Mouse (Mus musculus) heart, embryonic 11.5 days (tissue): ENCODE measurements around the gene Lrpap1. TPM values are rescaled to one million over a fixed set of nuclear protein-coding genes. Genes with fewer than 3 reads are reported as not detected.

ENCODE experiments used
- ATAC-seq: fragments of 200-750 bp; cut with Nextera tagmentation; replicated peaks from 2 replicates; pipeline ENCODE4 v1.8.0; 2017; ENCODE audit warnings: moderate library complexity; ENCODE audit not compliant: insufficient number of reproducible peaks, low FRiP score, low TSS enrichment
- H3K27ac ChIP-seq: fragments of 300-500 bp; sonication (generic); 2 replicates; pipeline ENCODE4 v1.5.1; 2014; ENCODE audit warnings: mild to moderate bottlenecking, low read depth, low read length
- H3K27me3 ChIP-seq: fragments of 300-500 bp; sonication (generic); 2 replicates; pipeline ENCODE4 v1.6.1; 2014; ENCODE audit warnings: mild to moderate bottlenecking, low read length, mixed read lengths; ENCODE audit not compliant: control insufficient read depth, insufficient read depth
- H3K36me3 ChIP-seq: fragments of 300-500 bp; sonication (generic); 2 replicates; pipeline ENCODE4 v1.6.1; 2014; ENCODE audit warnings: mild to moderate bottlenecking, low read length, moderate library complexity, mixed read lengths; ENCODE audit not compliant: control insufficient read depth, insufficient read depth
- H3K4me1 ChIP-seq: fragments of 300-500 bp; sonication (generic); 2 replicates; pipeline ENCODE4 v1.6.1; 2014; ENCODE audit warnings: low read length; ENCODE audit not compliant: control insufficient read depth, insufficient read depth
- H3K4me2 ChIP-seq: fragments of 300-500 bp; sonication (generic); 2 replicates; pipeline ENCODE4 v1.6.1; 2014; ENCODE audit warnings: mild to moderate bottlenecking, moderate library complexity
- H3K4me3 ChIP-seq: fragments of 300-500 bp; sonication (generic); 2 replicates; pipeline ENCODE4 v1.5.1; 2014; ENCODE audit warnings: low read depth, low read length
- H3K9ac ChIP-seq: fragments of 300-500 bp; sonication (generic); 2 replicates; pipeline ENCODE4 v1.6.1; 2014; ENCODE audit warnings: mild to moderate bottlenecking, low read depth, low read length, moderate library complexity
- H3K9me3 ChIP-seq: fragments of 300-500 bp; sonication (generic); replicated peaks from 2 replicates; pipeline ENCODE4 v1.6.1; 2016; ENCODE audit warnings: low read length; ENCODE audit not compliant: control insufficient read depth
- WGBS: fragments of 180-500 bp; shearing (Covaris S2); extraction: QIAGEN DNeasy Blood & Tissue Kit; methylation state at CpG from one replicate; pipeline ENCODE4 v1.1.7; 2014; ENCODE audit not compliant: insufficient replicate concordance; 5-methylcytosine and 5-hydroxymethylcytosine counted together
- polyA plus RNA-seq: library from polyadenylated mRNA; unstranded; fragments of >200 nt; fragmentation: Nextera tagmentation; extraction: Ambion mirVana; gene quantifications from 2 replicates; pipeline ENCODE4 v1.2.1, GENCODE M21; 2014

Lrpap1 gene
- polyA plus RNA-seq, 1 experiment from 2014 or later: 130 TPM

DNA sequence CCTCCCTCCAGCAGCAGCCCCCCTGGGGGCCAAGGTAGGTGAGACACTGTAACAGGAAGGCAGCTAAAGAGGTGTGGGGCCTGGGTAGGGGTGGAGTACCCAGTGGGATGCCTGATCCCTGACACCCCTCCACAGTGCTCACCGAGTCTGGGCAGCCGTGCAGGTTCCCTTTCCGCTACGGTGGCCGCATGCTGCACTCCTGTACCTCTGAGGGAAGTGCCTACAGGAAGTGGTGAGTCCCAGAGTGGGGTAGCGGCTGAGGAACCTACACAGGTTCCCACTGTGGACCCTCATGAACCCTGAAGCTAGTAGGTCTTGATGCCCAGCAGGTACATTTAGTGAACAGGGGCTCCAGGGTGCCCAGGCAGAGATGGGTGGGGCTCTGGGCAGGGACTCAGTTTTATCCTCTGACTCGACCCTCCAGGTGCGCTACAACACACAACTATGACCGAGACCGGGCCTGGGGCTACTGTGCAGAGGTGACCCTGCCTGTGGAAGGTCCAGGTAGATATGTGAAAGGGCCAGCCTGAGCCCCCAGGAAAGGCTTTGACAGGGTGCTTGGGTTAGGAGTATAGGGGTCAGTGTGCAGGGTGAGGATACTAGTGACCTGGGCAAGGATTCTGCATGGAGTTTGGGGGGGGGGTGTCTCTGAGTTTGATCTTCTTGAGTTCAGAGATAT is 63.0 kb downstream of the Lrpap1 start:
- Histone ChIP-seq H3K4me2 (no peak overlapping the region), H3K36me3 (no peaks in the 10 kb centered on the region; the same call in 1 of the 2 replicates), H3K4me1 (no peaks in the 10 kb centered on the region), H3K27me3 (0 out of 2 replicates have a peak, but pooled peaks cover 2% of the 10 kb centered on the region), H3K27ac (no peak overlapping the region), H3K4me3 (no peak overlapping the region), H3K9me3 (no peaks in the 10 kb centered on the region), H3K9ac (no peak overlapping the region)
- 52% methylated on average over 10 of the region's 10 CpGs for WGBS
- ATAC-seq: no peak

Other genes starting within 250 kb of the Lrpap1 start
- gene Msantd1, start 197.8 kb downstream of the Lrpap1 start, polyA plus RNA-seq: 0.42 and 0.97 TPM in 2 replicates
- gene Rgs12, start 156.3 kb downstream of the Lrpap1 start, polyA plus RNA-seq: 25.6 and 29.5 TPM in 2 replicates
- 0.23 and 0.66 TPM in 2 replicates for gene Hgfac, start 64.3 kb downstream of the Lrpap1 start, polyA plus RNA-seq
- gene Dok7, start 49.0 kb downstream of the Lrpap1 start, polyA plus RNA-seq: 2.8 and 3.3 TPM in 2 replicates
- 0.04 TPM in 1 of 2 replicates, not detected in the other for gene Adra2c, start 172.6 kb upstream of the Lrpap1 start, polyA plus RNA-seq